Mouse (Mus musculus): ENCODE results near the gene Wdr81. TPM values are rescaled to one million over a fixed set of nuclear protein-coding genes. Genes with fewer than 3 reads are reported as not detected.

Wdr81 gene
- polyA plus RNA-seq, 1 experiment from 2014 or later = 5.7 TPM

MicroRNAs within 50 kb of the gene (microRNA counts, 519-probe panel; counts per million panel counts)
- 3,898 counts per million, percentile 91 among the panel's probes with 10 or more counts for microRNA mmu-miR-22

Small RNA genes lying within 50 kb of the gene (microRNA-seq; reads per million reads assigned to microRNA genes)
- 11,767 reads per million, percentile 95 among the genes with 10 or more reads in this experiment for gene Mir22 (ENCODE audit: borderline number of aligned reads)

Other genes starting within 250 kb of the Wdr81 start
- gene Rpa1, start 106.4 kb downstream of the Wdr81 start, polyA plus RNA-seq (2014; fragmentation: Nextera tagmentation; extraction: Ambion mirVana) = 85.0 and 85.8 TPM in 2 replicates
- gene Smyd4, start 106.3 kb downstream of the Wdr81 start, polyA plus RNA-seq (2014; fragmentation: Nextera tagmentation; extraction: Ambion mirVana) = 7.8 and 10.2 TPM in 2 replicates
- 354 and 373 TPM in 2 replicates for gene Serpinf1, start 32.0 kb downstream of the Wdr81 start, polyA plus RNA-seq (2014; fragmentation: Nextera tagmentation; extraction: Ambion mirVana)
- gene Serpinf2, start 15.1 kb downstream of the Wdr81 start, polyA plus RNA-seq (2014; fragmentation: Nextera tagmentation; extraction: Ambion mirVana) = not detected in 2 replicates
- gene Tlcd2, start 7.0 kb upstream of the Wdr81 start, polyA plus RNA-seq (2014; fragmentation: Nextera tagmentation; extraction: Ambion mirVana) = 19.1 and 22.7 TPM in 2 replicates
- gene Prpf8, start 32.1 kb upstream of the Wdr81 start, polyA plus RNA-seq (2014; fragmentation: Nextera tagmentation; extraction: Ambion mirVana) = 76.6 and 83.5 TPM in 2 replicates
- gene Rilp, start 55.4 kb upstream of the Wdr81 start, polyA plus RNA-seq (2014; fragmentation: Nextera tagmentation; extraction: Ambion mirVana) = 0.59 and 0.70 TPM in 2 replicates
- 6.9 and 7.2 TPM in 2 replicates for gene Scarf1, start 58.8 kb upstream of the Wdr81 start, polyA plus RNA-seq (2014; fragmentation: Nextera tagmentation; extraction: Ambion mirVana)
- gene Slc43a2, start 77.0 kb upstream of the Wdr81 start, polyA plus RNA-seq (2014; fragmentation: Nextera tagmentation; extraction: Ambion mirVana) = 4.3 and 5.3 TPM in 2 replicates
- 81.7 and 86.3 TPM in 2 replicates for gene Pitpna, start 133.4 kb upstream of the Wdr81 start, polyA plus RNA-seq (2014; fragmentation: Nextera tagmentation; extraction: Ambion mirVana)
- gene Inpp5k, start 176.3 kb upstream of the Wdr81 start, polyA plus RNA-seq (2014; fragmentation: Nextera tagmentation; extraction: Ambion mirVana) = 23.7 and 29.2 TPM in 2 replicates
- gene Myo1c, start 195.8 kb upstream of the Wdr81 start, polyA plus RNA-seq (2014; fragmentation: Nextera tagmentation; extraction: Ambion mirVana) = 45.5 and 49.7 TPM in 2 replicates
- gene Crk, start 224.5 kb upstream of the Wdr81 start, polyA plus RNA-seq (2014; fragmentation: Nextera tagmentation; extraction: Ambion mirVana) = 106 TPM in 2 replicates